Mouse (Mus musculus): ENCODE results near the gene Gna12. TPM values are rescaled to one million over a fixed set of nuclear protein-coding genes. Genes with fewer than 3 reads are reported as not detected.
A peak's percentile ranks its signal among the peaks of the same experiment; 100 is the strongest.

Gene Gna12
- polyA plus RNA-seq, 1 experiment, result 94.4 TPM

- peaks cover 7% of the 10 kb centered on the region; the same call in 1 of the 2 replicates for H3K4me1 ChIP-seq (ENCODE audit: control insufficient read depth, insufficient read depth, low read length)
- H3K4me3 ChIP-seq (ENCODE audit: insufficient read depth, low read length), result no peak overlapping the region
- TF ChIP-seq POLR2A (IDR thresholded peaks at IDR 0.05; ENCODE audit: extremely low read depth, insufficient read depth, low read length) (no peak), CTCF (IDR thresholded peaks at IDR 0.05; ENCODE audit: extremely low read depth, insufficient read depth, low read length) (no peak)
- H3K27ac ChIP-seq (ENCODE audit: insufficient read depth, low read length), result no peak overlapping the region; the same call in 1 of the 2 replicates
These were observed 38.0 kb downstream of the Gna12 start for GRCm38 (mm10) chr5:140792233-140792632.

DNA sequence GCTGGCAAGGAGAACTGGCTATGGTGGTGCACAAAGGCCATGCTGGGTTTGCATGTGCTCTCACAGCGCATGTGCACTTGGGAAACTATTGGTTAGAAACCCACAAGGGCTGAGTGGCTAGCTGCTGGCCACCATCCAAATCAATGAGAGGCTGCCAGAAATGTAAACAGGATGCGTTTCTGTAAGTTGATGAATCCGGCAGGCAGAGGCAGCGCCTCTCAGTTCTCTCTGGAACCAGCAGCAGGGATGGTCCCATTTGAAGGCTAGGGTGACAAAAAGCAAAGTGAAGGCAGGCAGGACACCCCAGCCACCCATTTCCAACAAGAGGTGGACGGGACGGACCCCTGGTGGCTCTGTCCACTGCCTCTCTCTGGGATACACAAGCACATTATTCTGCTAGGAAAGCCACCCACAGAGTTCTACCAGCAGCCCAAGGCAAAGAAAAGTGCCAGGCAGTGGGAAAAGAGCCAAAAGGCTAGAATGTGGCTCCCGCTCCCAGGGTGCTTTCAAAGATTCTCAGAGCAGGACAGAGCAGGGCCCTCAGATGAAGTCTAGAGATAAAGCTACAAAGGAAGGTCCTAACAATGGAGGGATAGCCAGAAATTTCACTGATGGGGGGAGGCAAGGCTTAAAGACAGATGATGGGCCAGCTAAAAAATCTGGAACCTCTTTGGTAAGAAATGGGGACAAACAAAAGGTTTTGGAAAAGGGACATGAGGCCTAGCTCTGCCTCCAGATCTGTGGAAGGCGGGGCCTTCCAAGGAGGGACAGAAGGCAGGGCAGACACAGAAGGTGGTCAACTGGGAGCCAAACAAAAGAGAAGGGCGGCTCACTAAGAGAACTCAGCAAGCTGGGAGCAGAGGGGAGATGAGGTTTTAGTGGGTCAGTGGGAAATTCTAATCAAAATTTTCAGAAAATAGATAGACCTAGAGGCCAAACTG lies 39.0 kb downstream of the Gna12 start:
- Histone ChIP-seq H3K4me1 (ENCODE audit: control insufficient read depth, insufficient read depth, low read length) (peaks cover 7% of the 10 kb centered on the region; the same call in 1 of the 2 replicates), H3K27ac (ENCODE audit: insufficient read depth, low read length) (peak overlapping the region; percentile 24; the same call in 1 of the 2 replicates), H3K4me3 (ENCODE audit: insufficient read depth, low read length) (no peak overlapping the region)
- TF ChIP-seq CTCF (IDR thresholded peaks at IDR 0.05; ENCODE audit: extremely low read depth, insufficient read depth, low read length), result no peak
- TF ChIP-seq POLR2A (IDR thresholded peaks at IDR 0.05; ENCODE audit: extremely low read depth, insufficient read depth, low read length), result no peak

DNA sequence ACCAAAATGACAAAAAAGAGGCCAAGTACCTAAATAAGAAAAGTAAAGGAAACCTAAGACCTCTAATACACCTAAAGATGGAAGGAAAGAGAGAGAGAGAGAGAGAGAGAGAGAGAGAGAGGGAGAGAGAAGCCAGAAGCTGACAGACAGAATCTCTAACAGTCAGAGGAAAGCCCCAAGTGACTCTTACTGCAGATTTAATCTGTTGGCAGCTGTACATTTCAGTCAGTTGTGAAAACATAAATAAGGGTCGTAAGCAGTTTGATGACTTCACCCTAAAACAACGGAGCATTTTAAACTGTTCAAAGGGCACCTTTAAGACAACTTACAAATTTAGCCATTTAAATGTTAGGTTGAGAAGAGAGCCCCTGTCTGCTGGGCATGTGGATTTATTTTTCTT lies 39.8 kb downstream of the Gna12 start:
- Histone ChIP-seq H3K27ac (ENCODE audit: insufficient read depth, low read length) (no peak overlapping the region), H3K4me3 (ENCODE audit: insufficient read depth, low read length) (no peak overlapping the region), H3K4me1 (ENCODE audit: control insufficient read depth, insufficient read depth, low read length) (peaks cover 7% of the 10 kb centered on the region; the same call in 1 of the 2 replicates)
- TF ChIP-seq CTCF (IDR thresholded peaks at IDR 0.05; ENCODE audit: extremely low read depth, insufficient read depth, low read length), result no peak
- TF ChIP-seq POLR2A (IDR thresholded peaks at IDR 0.05; ENCODE audit: extremely low read depth, insufficient read depth, low read length), result no peak

DNA sequence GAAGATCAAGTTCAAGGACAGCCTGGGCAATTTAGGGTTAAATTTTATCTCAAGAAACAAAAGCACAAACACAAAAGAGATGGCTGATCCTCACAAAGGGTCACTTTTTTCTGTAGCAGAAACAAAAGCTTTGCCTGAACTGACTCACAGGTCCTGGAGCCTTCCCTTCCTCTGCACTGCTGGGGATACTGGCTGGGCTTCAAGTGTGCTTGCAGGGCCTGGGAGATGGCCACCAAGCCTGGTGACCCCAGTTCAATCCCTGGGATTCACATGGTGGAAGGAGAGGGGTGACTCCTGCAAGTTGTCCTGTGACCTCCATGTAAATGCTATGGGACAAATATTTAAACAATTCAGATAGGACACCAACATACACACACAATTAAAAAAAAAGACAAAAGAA lies 40.7 kb downstream of the Gna12 start:
- TF ChIP-seq CTCF (IDR thresholded peaks at IDR 0.05; ENCODE audit: extremely low read depth, insufficient read depth, low read length), result no peak
- Histone ChIP-seq H3K27ac (ENCODE audit: insufficient read depth, low read length) (peak overlapping the region; percentile 2; the same call in 1 of the 2 replicates), H3K4me3 (ENCODE audit: insufficient read depth, low read length) (no peak overlapping the region), H3K4me1 (ENCODE audit: control insufficient read depth, insufficient read depth, low read length) (peaks cover 7% of the 10 kb centered on the region; the same call in 1 of the 2 replicates)

GRCm38 (mm10) chr5:140785240-140785872 lies 44.9 kb downstream of the Gna12 start:
- H3K27ac ChIP-seq (ENCODE audit: insufficient read depth, low read length), result no peak overlapping the region
- no peaks in the 10 kb centered on the region; the same call in 1 of the 2 replicates for H3K4me1 ChIP-seq (ENCODE audit: control insufficient read depth, insufficient read depth, low read length)

GRCm38 (mm10) chr5:140784288-140784687 lies 45.9 kb downstream of the Gna12 start:
- H3K27ac ChIP-seq (ENCODE audit: insufficient read depth, low read length), result no peak overlapping the region
- no peaks in the 10 kb centered on the region; the same call in 1 of the 2 replicates for H3K4me1 ChIP-seq (ENCODE audit: control insufficient read depth, insufficient read depth, low read length)
- no peak for TF ChIP-seq POLR2A (IDR thresholded peaks at IDR 0.05; ENCODE audit: extremely low read depth, insufficient read depth, low read length)
- no peak overlapping the region for H3K4me3 ChIP-seq (ENCODE audit: insufficient read depth, low read length)

More at GRCm38 (mm10) chr5:140785240-140785872, 44.9 kb downstream of the Gna12 start:
- H3K4me3 ChIP-seq (ENCODE audit: insufficient read depth, low read length), result no peak overlapping the region
- TF ChIP-seq CTCF (IDR thresholded peaks at IDR 0.05; ENCODE audit: extremely low read depth, insufficient read depth, low read length), result no peak
- no peak for TF ChIP-seq POLR2A (IDR thresholded peaks at IDR 0.05; ENCODE audit: extremely low read depth, insufficient read depth, low read length)

- Histone ChIP-seq H3K4me1 (ENCODE audit: control insufficient read depth, insufficient read depth, low read length) (no peaks in the 10 kb centered on the region; the same call in 1 of the 2 replicates), H3K4me3 (ENCODE audit: insufficient read depth, low read length) (no peak overlapping the region), H3K27ac (ENCODE audit: insufficient read depth, low read length) (no peak overlapping the region)
- TF ChIP-seq CTCF (IDR thresholded peaks at IDR 0.05; ENCODE audit: extremely low read depth, insufficient read depth, low read length), result no peak
- TF ChIP-seq POLR2A (IDR thresholded peaks at IDR 0.05; ENCODE audit: extremely low read depth, insufficient read depth, low read length), result no peak
These were observed 46.7 kb downstream of the Gna12 start for GRCm38 (mm10) chr5:140783577-140783976.

GRCm38 (mm10) chr5:140781886-140782572 lies 48.2 kb downstream of the Gna12 start:
- TF ChIP-seq CTCF (IDR thresholded peaks at IDR 0.05; ENCODE audit: extremely low read depth, insufficient read depth, low read length) (no peak), POLR2A (IDR thresholded peaks at IDR 0.05; ENCODE audit: extremely low read depth, insufficient read depth, low read length) (no peak)
- Histone ChIP-seq H3K4me3 (ENCODE audit: insufficient read depth, low read length) (no peak overlapping the region), H3K27ac (ENCODE audit: insufficient read depth, low read length) (no peak overlapping the region), H3K4me1 (ENCODE audit: control insufficient read depth, insufficient read depth, low read length) (no peaks in the 10 kb centered on the region)

GRCm38 (mm10) chr5:140781122-140781521 lies 49.1 kb downstream of the Gna12 start:
- TF ChIP-seq CTCF (IDR thresholded peaks at IDR 0.05; ENCODE audit: extremely low read depth, insufficient read depth, low read length), result no peak
- no peak for TF ChIP-seq POLR2A (IDR thresholded peaks at IDR 0.05; ENCODE audit: extremely low read depth, insufficient read depth, low read length)
- Histone ChIP-seq H3K27ac (ENCODE audit: insufficient read depth, low read length) (no peak overlapping the region), H3K4me3 (ENCODE audit: insufficient read depth, low read length) (no peak overlapping the region), H3K4me1 (ENCODE audit: control insufficient read depth, insufficient read depth, low read length) (no peaks in the 10 kb centered on the region)

Measured in cortical plate, adult 2 months (tissue).